Mouse (Mus musculus): ENCODE results near the gene Abhd2. TPM values are rescaled to one million over a fixed set of nuclear protein-coding genes. Genes with fewer than 3 reads are reported as not detected.
A peak's percentile ranks its signal among the peaks of the same experiment; 100 is the strongest.

The Abhd2 gene
- polyA plus RNA-seq (2014; fragmentation: Nextera tagmentation; extraction: Ambion mirVana): 4.2 and 5.0 TPM in 2 replicates

DNA sequence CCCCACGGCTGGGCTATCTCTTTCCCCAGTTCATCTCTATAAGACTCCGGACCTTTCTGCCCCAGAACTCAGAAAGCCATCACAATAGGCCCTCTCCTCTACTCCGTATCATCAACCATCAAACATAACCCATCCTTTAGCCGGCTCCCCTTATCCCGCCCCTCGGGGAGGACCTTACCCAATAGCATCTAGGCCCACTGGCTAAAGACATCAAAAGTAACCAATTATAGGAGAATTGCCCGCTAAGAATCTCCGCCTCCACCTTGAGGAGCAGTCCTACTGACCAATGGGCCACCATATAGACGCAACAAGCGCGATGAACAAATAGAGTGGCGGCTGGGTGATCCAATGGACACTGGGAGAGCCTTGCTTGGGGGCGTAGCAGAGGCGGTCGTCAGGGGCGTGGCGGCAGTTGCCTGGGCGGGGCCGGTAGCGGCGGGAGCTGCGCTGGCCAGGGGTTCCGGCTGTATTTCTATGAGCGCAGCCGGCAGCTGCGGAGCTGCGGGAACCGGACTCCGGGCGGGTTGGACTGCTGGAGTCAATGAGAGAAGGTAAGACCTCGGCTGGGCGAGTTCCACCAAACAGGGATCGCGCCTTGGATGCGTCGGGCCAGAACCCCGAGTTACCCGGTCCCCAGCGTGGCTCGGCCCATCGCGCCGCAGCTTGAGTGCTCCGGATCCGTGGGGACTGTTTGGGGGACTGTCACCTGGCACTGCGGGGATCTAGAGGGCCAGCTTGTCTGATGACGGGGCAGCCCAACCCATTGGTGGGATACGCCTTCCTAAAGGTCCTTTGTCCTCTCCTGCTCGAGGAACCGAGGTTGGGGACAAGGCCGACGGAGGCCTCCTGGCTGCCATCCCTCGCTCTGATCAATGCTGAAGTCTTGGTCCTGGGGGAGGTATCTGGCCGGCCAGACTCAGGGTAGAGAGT lies at the start of gene Abhd2:
Gene Abhd2 (plus strand): TSS at position 411 of the 930 bp plus-strand sequence.
- no peaks in the 10 kb centered on the region for H3K36me3 ChIP-seq (ENCODE audit: control insufficient read depth, insufficient read depth, low read length)
- peak; percentile 100 for ATAC-seq (ENCODE audit: insufficient number of reproducible peaks, insufficient read depth, low FRiP score, low read depth)
- peaks cover 23 to 36% of the 10 kb centered on the region in 2 experiments for H3K4me1 ChIP-seq (ENCODE audit: control insufficient read depth in 2 of 2, insufficient read depth in 2 of 2, low read length in 2 of 2)
- H3K27me3 ChIP-seq (ENCODE audit: control insufficient read depth, insufficient read depth, low read length): no peaks in the 10 kb centered on the region
- WGBS: under 1% methylated on average over 54 of the region's 54 CpGs
- H3K27ac ChIP-seq (replicated peaks in 1 of 2; ENCODE audit: control insufficient read depth in 1 of 2, insufficient read depth in 1 of 2, low read depth in 2 of 2, low read length in 2 of 2): peak within 1 kb of the TSS; percentile 51 to 68
- H3K9ac ChIP-seq (ENCODE audit: low read length): peak within 1 kb of the TSS; percentile 86
- no peaks in the 10 kb centered on the region for H3K9me3 ChIP-seq (ENCODE audit: control insufficient read depth, low read length)
- peak within 1 kb of the TSS; percentile 85 for H3K4me2 ChIP-seq (ENCODE audit: low read length)
- peak within 1 kb of the TSS; percentile 88 to 89 for H3K4me3 ChIP-seq (ENCODE audit: control insufficient read depth in 1 of 2, insufficient read depth in 1 of 2, low read depth in 1 of 2, low read length in 2 of 2)

DNA sequence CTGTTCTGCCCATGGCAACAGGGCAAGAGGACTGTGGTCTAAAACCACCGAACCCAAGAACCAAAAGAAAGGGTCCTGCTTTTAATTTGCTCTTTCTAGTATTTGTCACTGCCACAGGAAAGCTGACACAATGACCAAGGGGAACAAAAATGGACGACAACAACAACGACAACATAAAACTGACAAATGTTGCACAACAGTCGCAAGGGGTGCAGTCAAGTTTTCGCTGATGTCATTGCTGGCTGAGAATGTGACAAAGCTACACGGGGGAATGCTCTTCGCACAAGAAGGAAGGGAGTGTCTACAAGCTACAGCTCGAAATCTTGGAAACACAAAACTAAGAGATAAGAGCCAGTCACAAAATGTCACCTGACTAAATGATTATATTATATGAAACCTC lies 47.5 kb upstream of the Abhd2 start:
- H3K36me3 ChIP-seq (ENCODE audit: control insufficient read depth, insufficient read depth, low read length): no peaks in the 10 kb centered on the region
- ATAC-seq (ENCODE audit: insufficient number of reproducible peaks, insufficient read depth, low FRiP score, low read depth): no peak
- H3K9me3 ChIP-seq (ENCODE audit: control insufficient read depth, low read length): no peaks in the 10 kb centered on the region
- no peak overlapping the region for H3K4me3 ChIP-seq (ENCODE audit: control insufficient read depth in 1 of 2, insufficient read depth in 1 of 2, low read depth in 1 of 2, low read length in 2 of 2)
- no peak overlapping the region for H3K9ac ChIP-seq (ENCODE audit: low read length)
- H3K27me3 ChIP-seq (ENCODE audit: control insufficient read depth, insufficient read depth, low read length): no peaks in the 10 kb centered on the region
- H3K27ac ChIP-seq (replicated peaks in 1 of 2; ENCODE audit: control insufficient read depth in 1 of 2, insufficient read depth in 1 of 2, low read depth in 2 of 2, low read length in 2 of 2): no peak overlapping the region
- 72% methylated on average over 8 of the region's 8 CpGs for WGBS
- H3K4me2 ChIP-seq (ENCODE audit: low read length): no peak overlapping the region
- H3K4me1 ChIP-seq (ENCODE audit: control insufficient read depth in 2 of 2, insufficient read depth in 2 of 2, low read length in 2 of 2): peaks cover 3 to 8% of the 10 kb centered on the region in 2 experiments; a peak in 3 of 4 replicates

DNA sequence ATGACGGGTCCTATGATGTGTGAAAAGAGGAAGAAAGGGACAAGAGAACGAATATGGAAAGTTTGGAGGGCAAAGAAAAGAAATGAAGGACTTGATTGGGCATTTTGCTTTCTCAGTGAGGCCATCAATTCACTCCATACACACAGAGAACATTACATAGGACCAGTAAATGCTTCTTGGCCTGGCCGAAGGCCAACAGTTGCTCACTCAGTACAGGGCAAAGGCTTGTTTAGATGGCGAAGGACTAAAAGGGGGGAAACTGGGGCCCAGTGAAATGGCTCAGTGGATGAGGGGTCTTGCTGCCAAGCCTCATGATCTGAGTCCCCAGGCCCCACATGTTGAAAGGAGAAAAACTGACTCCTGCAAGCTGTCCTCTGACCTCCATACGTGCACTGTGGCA lies 46.8 kb upstream of the Abhd2 start:
- Histone ChIP-seq H3K9me3 (ENCODE audit: control insufficient read depth, low read length) (no peaks in the 10 kb centered on the region), H3K27ac (replicated peaks in 1 of 2; ENCODE audit: control insufficient read depth in 1 of 2, insufficient read depth in 1 of 2, low read depth in 2 of 2, low read length in 2 of 2) (no peak overlapping the region), H3K27me3 (ENCODE audit: control insufficient read depth, insufficient read depth, low read length) (no peaks in the 10 kb centered on the region), H3K4me2 (ENCODE audit: low read length) (no peak overlapping the region), H3K9ac (ENCODE audit: low read length) (no peak overlapping the region), H3K4me1 (ENCODE audit: control insufficient read depth in 2 of 2, insufficient read depth in 2 of 2, low read length in 2 of 2) (peaks cover 3 to 4% of the 10 kb centered on the region in 2 experiments; a peak in 3 of 4 replicates), H3K36me3 (ENCODE audit: control insufficient read depth, insufficient read depth, low read length) (no peaks in the 10 kb centered on the region), H3K4me3 (ENCODE audit: control insufficient read depth in 1 of 2, insufficient read depth in 1 of 2, low read depth in 1 of 2, low read length in 2 of 2) (no peak overlapping the region)
- 78% methylated on average over 5 of the region's 5 CpGs for WGBS
- no peak for ATAC-seq (ENCODE audit: insufficient number of reproducible peaks, insufficient read depth, low FRiP score, low read depth)

DNA sequence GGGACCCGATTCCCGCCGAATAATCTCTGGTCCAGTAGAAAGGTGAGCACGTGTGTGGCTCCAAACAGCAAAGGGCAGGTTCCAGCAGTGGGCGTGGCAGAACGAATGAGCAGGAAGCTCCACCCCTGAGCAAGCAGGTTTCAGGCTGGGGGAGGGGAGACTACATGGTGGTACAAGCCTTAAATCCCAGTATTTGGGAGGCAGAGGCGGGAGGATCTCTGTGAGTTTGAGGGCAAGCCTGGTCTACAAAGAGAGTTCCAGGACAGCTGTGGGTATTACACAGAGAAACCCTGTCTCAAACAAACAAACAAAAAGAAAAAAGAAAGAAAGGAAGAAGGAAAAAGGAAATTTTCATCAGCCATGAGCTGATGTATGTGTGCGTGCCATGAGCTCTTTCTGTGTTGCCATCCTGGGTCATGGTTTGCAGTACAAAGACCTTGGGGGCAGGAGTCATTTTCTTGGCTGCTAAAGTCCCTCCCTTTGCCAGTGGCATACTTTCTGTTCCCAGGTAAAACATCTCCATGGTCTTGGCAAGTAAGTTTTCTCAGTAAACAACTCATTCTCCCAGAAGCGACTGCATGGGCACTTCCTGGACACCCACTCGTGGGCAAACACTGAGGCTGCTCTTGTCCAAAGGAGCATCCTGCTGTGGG lies 46.0 kb upstream of the Abhd2 start:
- no peaks in the 10 kb centered on the region for H3K9me3 ChIP-seq (ENCODE audit: control insufficient read depth, low read length)
- no peaks in the 10 kb centered on the region for H3K36me3 ChIP-seq (ENCODE audit: control insufficient read depth, insufficient read depth, low read length)
- no peaks in the 10 kb centered on the region for H3K27me3 ChIP-seq (ENCODE audit: control insufficient read depth, insufficient read depth, low read length)
- H3K9ac ChIP-seq (ENCODE audit: low read length): no peak overlapping the region
- H3K4me2 ChIP-seq (ENCODE audit: low read length): no peak overlapping the region
- 87% methylated on average over 6 of the region's 10 CpGs for WGBS
- no peak overlapping the region for H3K27ac ChIP-seq (replicated peaks in 1 of 2; ENCODE audit: control insufficient read depth in 1 of 2, insufficient read depth in 1 of 2, low read depth in 2 of 2, low read length in 2 of 2)
- ATAC-seq (ENCODE audit: insufficient number of reproducible peaks, insufficient read depth, low FRiP score, low read depth): no peak
- H3K4me1 ChIP-seq (ENCODE audit: control insufficient read depth in 2 of 2, insufficient read depth in 2 of 2, low read length in 2 of 2): peaks cover 0 to 2% of the 10 kb centered on the region in 2 experiments; a peak in 1 of 4 replicates
- no peak overlapping the region for H3K4me3 ChIP-seq (ENCODE audit: control insufficient read depth in 1 of 2, insufficient read depth in 1 of 2, low read depth in 1 of 2, low read length in 2 of 2)

DNA sequence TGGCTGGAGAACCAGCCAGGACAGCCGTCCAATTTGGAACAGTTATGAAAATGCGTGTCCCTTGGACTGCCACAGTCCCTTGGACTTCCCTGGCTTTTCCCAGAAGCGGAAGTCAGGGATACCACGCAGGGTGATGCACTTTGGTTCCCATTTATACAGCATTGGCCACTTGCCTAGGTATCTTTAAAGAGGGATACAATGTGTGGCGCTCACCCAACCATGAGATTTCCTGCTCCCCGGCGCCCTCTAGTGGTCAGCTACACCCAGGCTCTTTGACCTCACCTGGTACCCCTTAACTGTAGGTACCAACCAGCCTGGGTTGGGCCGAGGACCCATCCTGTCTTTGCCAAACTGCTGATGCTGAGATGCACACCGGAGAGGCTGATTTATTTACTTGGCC lies 44.5 kb upstream of the Abhd2 start:
- H3K9me3 ChIP-seq (ENCODE audit: control insufficient read depth, low read length): no peaks in the 10 kb centered on the region

DNA sequence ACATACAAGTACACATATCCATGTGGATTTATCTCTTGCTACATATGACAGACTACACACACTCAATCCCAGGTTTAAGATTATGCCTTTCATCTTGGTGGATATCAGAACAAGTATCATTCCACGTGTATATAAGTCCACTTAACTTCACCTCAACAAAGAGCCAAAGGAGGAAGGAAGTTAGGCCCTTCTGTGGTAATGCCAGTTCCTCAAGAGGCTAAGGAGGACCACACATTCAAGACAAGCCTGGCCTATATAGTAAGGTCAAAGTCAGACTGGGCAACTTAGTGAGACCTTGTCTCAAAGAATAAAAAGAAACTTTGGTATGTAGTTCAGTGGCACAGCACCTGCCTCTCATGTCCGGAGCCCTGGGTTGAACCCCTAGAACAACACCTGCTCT lies 41.4 kb upstream of the Abhd2 start:
- Histone ChIP-seq H3K4me3 (ENCODE audit: control insufficient read depth in 1 of 2, insufficient read depth in 1 of 2, low read depth in 1 of 2, low read length in 2 of 2) (no peak overlapping the region), H3K27ac (replicated peaks in 1 of 2; ENCODE audit: control insufficient read depth in 1 of 2, insufficient read depth in 1 of 2, low read depth in 2 of 2, low read length in 2 of 2) (no peak overlapping the region), H3K4me1 (ENCODE audit: control insufficient read depth in 2 of 2, insufficient read depth in 2 of 2, low read length in 2 of 2) (peaks cover 0 to 2% of the 10 kb centered on the region in 2 experiments; a peak in 1 of 4 replicates), H3K9ac (ENCODE audit: low read length) (no peak overlapping the region), H3K4me2 (ENCODE audit: low read length) (no peak overlapping the region), H3K36me3 (ENCODE audit: control insufficient read depth, insufficient read depth, low read length) (no peaks in the 10 kb centered on the region), H3K9me3 (ENCODE audit: control insufficient read depth, low read length) (no peaks in the 10 kb centered on the region), H3K27me3 (ENCODE audit: control insufficient read depth, insufficient read depth, low read length) (no peaks in the 10 kb centered on the region)
- 76% methylated on average over 2 of the region's 2 CpGs for WGBS
- no peak for ATAC-seq (ENCODE audit: insufficient number of reproducible peaks, insufficient read depth, low FRiP score, low read depth)

More for the DNA sequence above, 44.5 kb upstream of the Abhd2 start:
- Histone ChIP-seq H3K4me1 (ENCODE audit: control insufficient read depth in 2 of 2, insufficient read depth in 2 of 2, low read length in 2 of 2) (peaks cover 0 to 2% of the 10 kb centered on the region in 2 experiments; a peak in 1 of 4 replicates), H3K4me3 (ENCODE audit: control insufficient read depth in 1 of 2, insufficient read depth in 1 of 2, low read depth in 1 of 2, low read length in 2 of 2) (no peak overlapping the region), H3K36me3 (ENCODE audit: control insufficient read depth, insufficient read depth, low read length) (no peaks in the 10 kb centered on the region), H3K27me3 (ENCODE audit: control insufficient read depth, insufficient read depth, low read length) (no peaks in the 10 kb centered on the region), H3K27ac (replicated peaks in 1 of 2; ENCODE audit: control insufficient read depth in 1 of 2, insufficient read depth in 1 of 2, low read depth in 2 of 2, low read length in 2 of 2) (no peak overlapping the region), H3K4me2 (ENCODE audit: low read length) (no peak overlapping the region), H3K9ac (ENCODE audit: low read length) (no peak overlapping the region)
- peak; percentile 51 for ATAC-seq (ENCODE audit: insufficient number of reproducible peaks, insufficient read depth, low FRiP score, low read depth)
- WGBS: 23% methylated on average over 9 of the region's 9 CpGs

DNA sequence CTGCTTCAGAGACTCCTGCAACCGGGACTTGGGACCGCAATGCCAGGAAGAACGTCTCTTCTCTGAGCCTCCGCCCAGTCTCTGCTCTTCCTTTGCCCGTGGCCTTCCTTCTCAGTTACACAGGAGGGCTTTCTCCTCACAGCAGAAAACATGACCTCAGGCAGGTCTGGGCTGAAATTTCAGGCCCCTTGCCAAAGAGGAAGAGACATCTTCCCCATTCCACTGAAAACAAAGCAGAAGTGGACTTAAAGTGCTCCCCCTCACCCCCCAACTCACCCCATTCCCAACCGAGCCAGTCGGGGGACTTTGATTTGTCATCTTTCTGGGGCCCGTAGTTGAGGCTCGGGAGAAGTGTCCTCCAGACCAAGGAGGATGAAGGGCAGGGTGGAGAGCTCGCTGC lies 41.0 kb upstream of the Abhd2 start:
- H3K36me3 ChIP-seq (ENCODE audit: control insufficient read depth, insufficient read depth, low read length): no peaks in the 10 kb centered on the region
- no peak overlapping the region for H3K4me3 ChIP-seq (ENCODE audit: control insufficient read depth in 1 of 2, insufficient read depth in 1 of 2, low read depth in 1 of 2, low read length in 2 of 2)
- H3K9me3 ChIP-seq (ENCODE audit: control insufficient read depth, low read length): no peaks in the 10 kb centered on the region
- no peak for ATAC-seq (ENCODE audit: insufficient number of reproducible peaks, insufficient read depth, low FRiP score, low read depth)
- H3K4me1 ChIP-seq (ENCODE audit: control insufficient read depth in 2 of 2, insufficient read depth in 2 of 2, low read length in 2 of 2): peaks cover 0 to 2% of the 10 kb centered on the region in 2 experiments; a peak in 1 of 4 replicates
- 80% methylated on average over 10 of the region's 10 CpGs for WGBS
- no peaks in the 10 kb centered on the region for H3K27me3 ChIP-seq (ENCODE audit: control insufficient read depth, insufficient read depth, low read length)
- H3K27ac ChIP-seq (replicated peaks in 1 of 2; ENCODE audit: control insufficient read depth in 1 of 2, insufficient read depth in 1 of 2, low read depth in 2 of 2, low read length in 2 of 2): no peak overlapping the region
- H3K4me2 ChIP-seq (ENCODE audit: low read length): no peak overlapping the region
- H3K9ac ChIP-seq (ENCODE audit: low read length): no peak overlapping the region

Measured in heart, embryonic 14.5 days (tissue).